Mouse (Mus musculus) frontal cortex, postnatal 10 days (tissue): ENCODE results near the gene Tgtp2.
"Not testable (repeated sequence)": the region's sequence is repeated elsewhere in the genome, so short reads cannot be mapped to it uniquely, and the experiment has no call there.

Experiments used
- DNase-seq, 2 experiments: peaks; one replicate each; pipeline ENCODE4 v3.0.0; 2022; ENCODE audit warnings: low spot score in 2 of 2, mixed read lengths in 1 of 2

Tgtp2 gene

DNA sequence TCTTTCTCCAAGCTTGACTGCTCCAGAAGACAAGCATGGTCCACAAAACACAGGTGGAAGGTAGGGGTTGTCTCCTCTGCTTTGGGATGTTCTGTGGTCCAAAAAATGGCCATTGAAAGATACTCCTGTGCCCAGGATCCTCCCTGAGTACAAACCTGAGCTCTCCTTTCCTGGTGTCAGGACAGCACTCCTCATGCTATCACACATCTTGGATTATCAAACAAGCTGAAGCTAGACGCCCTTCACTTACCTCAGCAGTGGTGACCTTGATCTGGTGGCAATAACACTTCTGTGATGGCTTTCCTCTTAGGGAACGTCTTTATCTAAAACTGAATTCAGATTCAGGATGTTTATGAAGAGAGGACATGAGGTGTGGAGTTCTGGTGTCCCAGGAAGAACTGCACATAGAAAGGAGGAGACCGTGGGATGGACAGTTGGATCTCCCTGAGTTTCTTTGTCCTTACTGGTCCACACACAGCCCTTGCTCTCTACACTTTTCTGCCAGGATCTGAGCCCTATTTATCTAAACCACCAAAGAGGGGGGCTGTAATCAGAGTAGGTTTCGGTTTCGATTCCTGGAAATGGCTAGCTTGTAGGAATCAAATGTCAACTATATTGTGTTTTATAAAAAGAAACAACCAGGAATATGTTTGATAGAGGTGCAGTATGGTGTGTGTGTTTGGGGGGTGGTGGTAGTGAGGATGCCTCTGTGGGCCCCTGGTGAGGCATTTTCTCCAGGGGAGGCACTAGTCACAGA is at the start of gene Tgtp2:
Gene Tgtp2 (minus strand): TSS at position 494 of the 757 bp plus-strand sequence.
- not testable (repeated sequence) for DNase-seq

DNA sequence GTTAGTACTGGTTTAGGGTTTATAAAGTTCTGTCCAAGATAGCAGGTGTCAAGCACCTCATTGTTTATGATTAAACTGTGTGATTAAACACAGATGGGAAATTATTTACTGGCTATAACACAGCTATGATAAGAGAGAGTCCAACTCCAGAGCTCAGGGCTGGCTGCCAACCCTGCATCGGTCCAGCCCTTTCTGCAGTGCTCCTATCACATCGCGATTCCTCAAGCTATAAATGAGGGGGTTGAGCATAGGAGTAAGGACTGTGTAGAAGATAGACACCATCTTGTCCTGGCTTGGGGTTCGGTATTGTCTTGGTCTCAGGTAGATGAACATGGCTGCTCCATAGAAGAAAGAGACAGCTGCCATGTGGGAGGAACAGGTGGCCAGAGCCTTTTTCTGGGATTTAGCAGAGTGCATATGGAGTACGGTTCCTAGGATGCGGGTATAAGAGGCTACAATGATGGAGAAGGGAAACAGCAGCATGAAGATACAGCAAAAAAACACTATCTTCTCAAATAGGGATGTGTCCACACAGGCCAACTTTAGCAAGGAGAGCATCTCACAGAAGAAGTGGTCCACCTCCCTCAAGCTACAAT is 48.7 kb upstream of the Tgtp2 start:
- no peak for DNase-seq

DNA sequence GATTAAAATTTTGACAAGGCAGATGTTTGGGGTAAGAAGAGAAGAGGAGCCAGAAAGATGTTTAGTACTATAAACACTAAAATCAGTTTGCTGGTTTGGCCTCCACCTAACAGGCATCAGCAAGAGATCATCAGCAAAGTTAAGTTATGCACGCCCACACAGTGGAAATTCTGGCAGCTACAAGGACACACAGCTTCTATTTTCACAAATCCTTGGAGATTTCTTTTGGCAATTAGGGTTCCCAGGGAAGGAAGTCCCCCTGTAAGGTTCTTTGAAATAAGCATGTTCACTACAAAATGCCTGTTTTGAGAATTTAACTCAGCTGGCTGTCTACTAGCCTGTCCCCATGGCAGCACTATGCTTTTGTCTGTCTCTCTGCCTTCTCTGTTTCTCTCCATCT is 47.0 kb upstream of the Tgtp2 start:
- no peak for DNase-seq

DNA sequence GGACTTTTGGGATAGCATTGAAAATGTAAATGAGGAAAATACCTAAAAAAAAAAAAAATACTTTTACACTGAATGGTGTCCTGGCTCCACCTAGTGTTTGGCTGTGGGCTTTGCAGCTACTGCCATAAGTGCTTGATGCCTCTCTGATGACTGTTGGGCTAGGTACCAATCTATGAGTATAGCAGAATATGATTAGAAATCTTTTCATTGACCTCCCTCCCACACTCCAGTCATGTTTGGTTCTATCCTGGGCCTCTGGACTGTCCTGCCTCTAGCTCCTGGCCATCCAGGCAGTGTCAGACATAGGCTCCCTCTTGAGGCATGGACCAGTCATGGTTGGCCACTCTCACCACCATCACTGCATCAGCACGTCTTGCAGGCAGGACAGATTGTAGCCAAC is 44.8 kb upstream of the Tgtp2 start:
- DNase-seq, result no peak

DNA sequence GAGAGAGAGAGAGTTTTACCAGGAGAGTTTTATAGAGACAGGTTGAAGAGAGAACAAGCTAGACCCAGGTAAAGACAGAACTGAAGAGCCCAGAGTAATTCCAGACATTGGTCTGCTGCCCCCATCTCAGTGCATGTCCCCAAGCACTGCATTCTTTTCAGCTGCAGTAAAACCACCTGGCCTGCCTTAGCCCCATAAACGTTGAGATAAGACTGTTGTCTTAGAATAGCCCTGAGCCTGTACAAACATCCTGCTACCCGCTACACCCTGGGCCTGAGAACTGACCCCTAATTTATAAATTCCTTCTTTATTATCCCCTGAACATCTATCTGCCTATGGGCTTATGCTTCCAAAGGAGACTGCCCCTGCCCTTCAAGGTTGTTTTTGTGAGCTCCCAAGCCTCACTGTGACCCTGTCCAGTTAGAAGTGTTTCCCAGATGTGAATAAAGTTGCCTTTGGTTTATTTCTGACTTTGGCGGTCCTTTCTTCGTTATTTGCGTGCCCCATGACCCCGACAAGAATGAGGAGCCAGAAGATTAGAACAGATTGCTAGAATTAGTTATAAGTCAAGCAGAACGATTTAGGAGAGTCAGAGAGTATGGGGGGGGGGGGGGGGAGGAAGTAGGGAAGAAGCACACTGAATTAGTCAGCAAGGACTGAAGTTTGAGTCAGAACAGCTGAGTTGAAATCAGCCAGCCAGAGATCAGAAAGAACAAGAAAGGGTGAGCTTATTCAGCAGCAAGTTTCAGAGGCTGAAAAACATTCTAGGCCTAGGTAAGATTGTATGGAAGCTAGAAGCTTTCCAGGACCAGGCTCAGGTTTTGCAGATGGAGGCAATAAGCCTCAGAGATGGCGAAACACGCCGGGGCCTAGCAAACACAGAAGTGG is 43.9 kb upstream of the Tgtp2 start:
- DNase-seq, result no peak

DNA sequence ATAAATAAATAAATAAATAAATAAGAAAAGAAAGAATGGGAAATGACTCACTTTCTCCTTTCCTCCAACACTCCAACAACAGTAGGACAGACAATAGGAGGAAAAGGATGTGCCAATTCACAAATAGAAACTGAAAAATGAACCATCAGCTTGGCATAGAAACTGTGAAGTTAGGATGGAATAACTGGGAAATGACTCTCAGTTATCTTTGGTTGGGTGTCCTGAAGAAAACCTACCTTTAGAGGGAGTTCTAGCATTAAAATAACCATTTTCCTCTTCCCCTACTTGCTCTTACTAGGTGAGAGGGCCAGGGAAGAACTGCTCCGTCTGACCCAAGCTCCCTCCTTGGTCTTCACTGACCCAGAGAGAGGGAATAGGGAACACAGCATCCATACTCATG is 41.7 kb upstream of the Tgtp2 start:
- no peak for DNase-seq

DNA sequence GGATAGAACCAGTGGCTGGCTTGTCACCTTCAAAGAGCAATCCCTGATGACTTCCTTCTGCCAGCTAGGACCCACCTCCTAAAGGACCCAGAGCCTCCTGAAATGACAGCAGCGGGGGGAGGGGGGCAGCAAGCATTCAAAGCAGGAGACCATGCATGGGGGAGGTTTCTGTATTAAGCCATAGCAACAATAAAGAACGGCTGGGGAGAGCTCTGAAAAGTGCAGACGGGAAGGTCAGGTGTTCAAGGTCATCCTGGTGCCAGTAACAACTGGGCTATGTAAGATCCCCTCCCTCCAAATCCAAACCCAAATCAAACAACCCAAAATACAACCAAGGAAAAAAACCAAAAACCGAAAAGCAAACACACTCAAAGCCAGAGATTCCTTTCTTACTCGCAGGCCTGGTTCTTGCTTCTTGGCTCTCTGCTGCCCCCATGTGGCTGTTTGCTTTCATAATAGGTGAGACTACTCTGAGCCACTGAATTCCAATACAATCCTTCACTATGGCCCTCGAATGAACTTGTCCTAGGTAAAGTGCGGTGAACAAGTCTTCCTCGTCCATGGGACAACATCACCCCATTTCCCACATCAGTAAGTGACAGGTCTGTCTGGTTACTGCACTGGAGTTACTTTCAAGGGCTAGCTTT is 39.2 kb upstream of the Tgtp2 start:
- DNase-seq, result peak; percentile 54 to 82

DNA sequence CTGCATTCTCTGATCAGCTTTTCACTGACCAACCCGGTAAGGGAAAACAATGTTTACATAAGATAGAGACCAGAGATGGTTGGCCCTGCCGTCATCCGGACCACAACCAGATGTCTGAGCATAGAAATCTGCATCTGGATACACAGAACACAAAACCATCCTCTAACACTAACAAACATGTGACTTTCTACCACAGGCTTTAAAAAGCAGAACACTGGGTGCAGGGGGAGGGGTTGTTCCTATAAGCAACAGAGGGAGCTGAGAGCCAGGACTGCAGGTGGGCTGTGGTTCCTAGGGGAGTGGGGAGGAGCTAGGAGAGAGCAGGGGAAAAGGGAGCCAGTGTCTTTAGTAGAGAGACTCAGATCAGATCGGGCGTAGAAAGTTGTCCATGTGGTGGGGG is 37.5 kb upstream of the Tgtp2 start:
- no peak for DNase-seq

DNA sequence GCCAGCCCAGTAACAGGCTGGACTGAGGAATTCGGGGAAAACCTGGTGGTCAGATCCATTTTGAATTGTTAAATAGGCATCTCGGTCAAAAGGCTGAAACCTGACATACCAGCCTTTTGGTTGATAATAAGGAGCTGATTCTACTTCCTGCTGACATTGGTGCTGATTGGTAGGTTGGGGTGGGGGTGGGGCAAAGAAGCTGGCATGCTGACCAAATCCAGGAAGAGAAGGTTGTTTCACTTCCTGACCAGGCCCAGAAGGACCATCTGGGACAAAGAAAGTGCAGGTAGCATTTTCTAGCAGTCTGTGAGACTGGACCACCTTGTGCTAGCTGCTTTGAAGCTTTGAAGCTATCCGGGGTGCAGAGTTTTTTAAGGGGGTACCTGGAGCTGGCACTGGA is 36.4 kb upstream of the Tgtp2 start:
- DNase-seq, result no peak

DNA sequence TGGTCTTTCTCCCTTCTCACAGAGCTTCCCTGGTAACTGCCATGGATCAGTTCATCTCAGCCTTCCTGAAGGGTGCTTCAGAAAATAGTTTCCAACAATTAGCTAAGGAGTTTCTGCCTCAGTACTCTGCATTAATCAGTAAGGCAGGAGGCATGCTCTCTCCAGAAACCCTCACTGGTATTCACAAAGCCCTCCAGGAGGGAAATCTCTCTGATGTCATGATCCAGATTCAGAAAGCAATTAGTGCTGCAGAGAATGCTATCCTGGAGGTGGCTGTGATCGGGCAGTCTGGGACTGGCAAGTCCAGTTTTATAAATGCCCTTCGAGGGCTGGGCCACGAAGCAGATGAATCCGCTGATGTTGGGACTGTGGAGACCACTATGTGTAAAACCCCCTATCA is 31.4 kb upstream of the Tgtp2 start:
- no peak for DNase-seq

DNA sequence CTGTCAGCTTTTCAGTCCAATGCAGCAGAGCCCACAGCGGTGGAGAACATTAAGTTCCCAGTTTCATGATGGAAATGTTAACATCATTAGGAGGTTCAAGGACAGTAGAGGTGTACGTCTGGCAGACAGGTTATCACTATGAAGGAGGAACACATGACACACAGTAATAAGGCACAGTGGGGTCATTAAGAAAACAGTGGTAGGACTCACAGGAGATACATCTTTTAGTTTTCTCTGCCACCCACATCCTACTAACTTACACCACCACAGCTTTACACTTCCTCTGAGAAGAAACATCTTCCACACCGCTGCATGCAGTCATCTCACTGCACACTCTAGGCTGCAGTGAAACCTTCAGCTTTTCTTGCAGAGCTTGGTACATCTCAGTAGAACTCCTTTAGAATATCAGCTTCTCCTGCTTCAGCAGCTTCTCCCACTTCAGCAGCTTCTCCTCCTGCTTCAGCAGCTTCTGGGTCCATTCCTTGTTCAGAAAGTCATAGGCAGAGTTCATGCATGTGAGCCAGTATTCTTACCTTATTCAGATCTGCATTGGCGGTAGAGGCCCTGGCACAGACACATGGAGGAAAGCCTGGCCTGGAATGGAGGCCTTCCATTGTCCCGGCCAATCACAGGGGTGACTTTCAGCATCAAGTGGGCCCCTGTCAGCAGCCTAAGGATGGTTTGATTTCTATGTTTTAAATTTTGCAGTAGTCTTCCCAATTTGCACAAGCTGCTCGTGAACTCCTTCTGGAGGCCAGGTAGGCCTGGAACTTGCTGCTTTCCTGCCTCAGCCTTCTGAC is 30.1 kb upstream of the Tgtp2 start:
- DNase-seq, result no peak

DNA sequence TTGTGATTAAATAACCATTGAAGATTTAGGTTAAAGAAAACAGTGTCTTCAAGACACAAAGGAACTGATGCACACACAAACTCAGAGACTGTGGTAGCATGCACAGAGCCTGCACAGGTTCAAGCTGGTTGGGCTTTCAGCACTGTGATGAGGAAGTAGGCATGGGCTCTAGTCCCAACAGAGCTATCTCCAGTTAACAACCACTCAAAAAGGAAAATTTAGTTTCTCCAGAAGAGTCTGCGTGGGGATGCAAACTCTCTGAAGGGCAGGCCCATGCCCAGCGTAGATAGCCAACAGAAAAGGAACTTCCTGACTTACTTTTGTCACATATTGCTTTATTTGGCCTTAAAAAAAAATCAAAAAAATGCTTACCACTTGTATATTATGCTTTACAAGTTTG is 28.8 kb upstream of the Tgtp2 start:
- no peak for DNase-seq

DNA sequence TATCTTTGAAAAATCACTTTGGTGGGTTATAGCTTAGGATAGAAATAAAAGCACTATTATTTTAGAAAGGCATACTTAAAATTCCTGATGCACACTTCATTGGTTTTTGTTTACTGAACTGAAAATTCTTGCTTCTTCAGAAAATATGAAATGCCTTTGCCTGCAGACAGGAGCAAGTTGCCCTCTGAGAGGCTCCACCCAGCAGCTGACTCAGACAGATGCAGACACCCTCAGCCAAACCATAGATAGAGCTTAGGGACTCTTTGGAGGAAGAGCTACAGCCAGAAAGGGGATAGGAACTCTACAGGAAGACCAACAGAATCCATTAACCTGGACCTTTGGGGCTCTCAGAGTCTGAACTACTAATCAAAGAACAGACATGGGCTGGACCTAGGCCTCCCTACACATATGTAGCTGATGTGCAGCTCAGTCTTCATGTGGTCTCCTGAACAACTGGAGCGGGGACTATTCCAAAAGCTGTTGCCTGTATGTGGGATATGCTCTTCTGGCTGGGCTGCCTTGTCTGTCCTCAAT is 28.1 kb upstream of the Tgtp2 start:
- DNase-seq, result no peak

DNA sequence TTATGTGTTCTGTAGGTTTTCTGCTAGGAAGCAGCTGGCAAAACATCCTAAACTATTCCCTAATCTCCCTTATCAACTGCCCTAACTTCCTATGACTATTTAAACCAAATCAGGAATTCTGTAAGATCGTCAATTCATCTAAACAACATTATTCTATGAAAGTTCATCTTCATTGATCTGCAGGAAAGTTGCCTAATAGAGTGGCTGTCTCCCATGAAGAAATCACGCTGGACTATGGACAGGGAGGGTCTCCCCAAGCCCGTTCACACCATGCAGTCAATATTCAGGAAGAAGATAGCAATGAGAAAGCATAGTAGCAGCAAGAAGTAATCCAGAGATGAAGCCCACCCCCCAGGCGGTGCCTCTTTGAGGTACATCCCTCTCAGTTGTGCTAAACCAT is 27.2 kb upstream of the Tgtp2 start:
- no peak for DNase-seq

DNA sequence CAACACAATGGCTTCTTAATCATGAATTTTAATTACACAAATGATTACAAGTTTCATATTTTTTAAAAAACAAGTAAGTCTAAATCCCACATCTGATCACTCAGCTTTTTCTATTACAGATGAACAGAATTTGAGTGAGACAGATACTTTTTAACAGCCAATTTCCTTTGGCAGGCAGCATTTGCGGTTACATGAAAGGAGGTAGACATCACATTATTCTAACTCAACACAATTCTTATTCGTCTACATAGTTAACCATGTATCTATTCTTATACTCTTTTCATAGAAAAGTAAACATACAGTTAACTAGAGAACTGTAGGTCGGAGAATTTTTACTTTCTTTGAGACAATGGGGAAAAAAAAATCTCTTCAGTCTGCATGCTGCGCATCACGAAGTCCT is 26.5 kb upstream of the Tgtp2 start:
- DNase-seq, result no peak

DNA sequence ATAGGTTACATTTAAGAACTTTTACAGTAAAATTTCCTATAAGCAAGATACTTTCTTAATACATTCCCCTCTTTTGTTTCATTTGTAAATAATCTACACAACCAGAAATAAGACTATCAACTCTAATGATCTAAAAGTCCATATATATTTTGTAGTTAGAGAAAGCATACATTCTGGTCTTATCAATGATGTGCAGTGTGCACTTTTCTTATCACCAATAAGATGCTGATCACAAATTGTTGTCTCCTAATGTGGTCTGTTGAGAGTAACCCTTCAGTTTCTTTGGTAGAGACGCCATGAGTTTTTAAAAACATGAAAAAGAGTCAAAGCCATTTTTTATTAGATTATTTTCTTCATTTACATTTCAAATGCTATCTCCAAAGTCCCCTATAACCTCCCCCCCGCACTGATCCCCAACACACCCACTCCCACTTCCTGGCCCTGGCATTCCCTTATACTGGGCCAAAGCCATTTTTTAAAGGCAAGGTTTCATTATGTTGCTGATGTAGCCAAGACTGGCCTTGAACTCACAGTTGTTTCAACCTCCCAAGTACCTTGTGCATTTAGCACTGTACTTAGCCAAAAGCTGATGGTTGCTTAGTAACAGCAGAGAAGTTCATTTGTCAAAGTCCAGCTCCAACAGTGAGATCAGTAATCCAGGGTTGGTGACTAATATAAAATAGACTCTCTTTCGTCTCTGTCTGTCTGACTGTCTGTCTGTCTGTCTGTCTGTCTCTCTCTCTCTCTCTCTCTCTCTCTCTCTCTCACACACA is 25.9 kb upstream of the Tgtp2 start:
- no peak for DNase-seq

DNA sequence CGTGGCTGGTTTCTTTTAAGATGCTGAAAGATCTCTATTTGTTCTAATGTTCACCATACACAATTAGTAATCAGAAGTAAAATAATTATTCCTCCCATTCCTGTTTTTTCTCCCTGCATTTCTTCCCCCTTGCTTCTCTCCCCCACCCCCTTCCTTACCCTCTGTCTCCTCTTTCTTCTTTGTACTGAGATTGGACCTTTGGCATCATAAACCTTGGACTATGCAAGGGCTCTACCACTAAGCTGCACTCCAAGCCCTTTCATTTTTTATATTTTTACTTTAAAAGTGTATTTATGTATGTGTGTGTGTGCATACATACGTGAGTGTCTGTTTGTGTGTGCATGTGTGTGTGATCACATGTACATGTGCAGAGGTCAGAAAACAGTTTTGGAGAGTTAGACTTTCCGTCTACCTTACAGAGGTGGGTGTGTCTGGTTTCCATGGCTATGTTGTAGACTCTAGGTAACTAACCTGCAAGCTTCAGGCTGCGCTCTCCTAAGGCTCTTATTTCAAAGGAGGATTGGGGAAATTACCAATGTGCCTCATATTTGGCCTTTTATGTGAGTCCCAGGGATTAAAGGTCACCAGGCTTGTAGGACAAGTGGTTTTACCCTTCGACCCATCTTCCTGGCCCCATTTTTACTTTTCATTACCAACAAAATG is 25.1 kb upstream of the Tgtp2 start:
- DNase-seq, result no peak

DNA sequence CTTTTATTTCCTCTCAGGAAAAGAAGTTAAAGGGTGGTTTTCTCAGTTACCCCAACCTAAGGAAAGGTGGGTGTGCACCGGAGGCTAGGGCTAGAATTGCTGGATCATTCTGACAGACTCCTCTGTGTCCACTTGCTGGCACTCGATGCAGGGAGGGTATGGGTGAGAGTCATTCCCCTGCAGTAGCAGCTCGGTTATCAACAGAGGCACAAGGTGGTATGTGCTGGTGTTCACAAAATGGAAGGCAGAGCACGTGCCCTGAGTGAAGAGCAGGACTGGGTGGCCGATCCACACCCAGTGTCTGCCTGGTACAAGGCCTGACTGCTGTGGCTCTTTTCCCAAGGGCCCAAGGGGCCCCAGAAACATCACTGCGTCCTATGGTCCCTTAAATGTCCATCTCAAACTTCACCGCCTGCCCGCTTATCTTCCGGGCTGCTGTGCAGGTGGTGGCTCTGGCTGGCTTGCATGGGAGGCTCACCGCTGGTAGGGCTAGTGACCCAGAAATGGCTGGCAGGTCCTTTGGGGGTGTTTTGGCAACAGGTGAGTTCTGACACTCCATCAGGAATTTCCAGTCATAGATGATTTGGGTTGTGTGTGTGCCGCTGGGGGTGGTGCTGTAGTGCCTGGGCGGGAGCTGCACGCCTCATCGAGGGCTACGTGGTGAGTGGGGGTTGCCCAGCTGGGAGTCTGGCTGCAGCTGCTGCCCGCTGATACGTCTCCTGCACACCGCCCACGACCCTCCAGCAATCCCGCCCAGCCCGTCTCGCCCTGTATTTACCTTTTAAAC is 24.0 kb upstream of the Tgtp2 start:
- DNase-seq, result no peak

DNA sequence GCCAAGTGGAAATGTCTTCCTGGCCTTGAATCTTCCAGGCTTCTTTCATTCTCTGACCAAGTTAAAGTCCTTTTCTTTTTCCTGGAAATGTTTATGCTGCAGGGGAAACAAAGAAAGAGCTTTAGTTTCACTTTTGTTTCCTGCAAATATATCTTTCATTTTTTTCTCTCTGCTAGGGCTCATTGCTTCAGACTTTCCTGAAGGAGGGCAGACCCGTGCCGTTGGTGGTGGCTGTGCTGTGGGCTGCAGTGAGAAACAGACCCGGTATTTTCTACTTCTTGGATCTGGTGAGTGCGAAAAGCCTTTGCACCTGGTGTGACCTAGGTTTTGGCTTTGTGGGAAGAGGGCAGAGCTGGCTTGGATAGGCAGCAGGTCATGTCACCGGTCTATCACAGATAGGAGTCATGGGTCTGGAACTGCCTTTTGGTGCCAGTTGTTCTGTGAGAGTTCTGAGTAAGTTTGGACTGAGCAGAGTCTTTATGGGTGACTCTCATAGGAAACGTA is 22.9 kb upstream of the Tgtp2 start:
- no peak for DNase-seq
